In the genomic region with DNA sequence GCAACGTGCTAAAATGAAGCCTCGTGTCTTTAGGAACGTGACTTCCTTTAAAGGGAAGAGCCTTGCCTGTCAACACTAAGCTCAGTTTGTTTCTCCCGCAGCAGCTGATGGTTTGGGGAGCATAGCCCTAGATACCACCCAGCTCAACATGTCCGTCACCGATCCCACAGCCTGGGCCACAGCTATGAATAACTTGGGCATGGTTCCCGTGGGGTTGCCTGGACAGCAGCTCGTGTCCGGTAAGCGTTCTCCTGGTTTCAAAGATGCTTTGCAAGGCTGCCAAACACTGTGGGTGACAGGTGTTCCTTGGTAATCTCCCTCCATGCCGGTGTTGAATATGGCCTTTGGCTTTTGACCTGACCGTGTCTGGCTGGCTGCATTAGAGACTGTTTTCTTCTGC, we compare ENCODE assay signal across 15 mouse cellular contexts.
A peak's percentile ranks its signal among the peaks of the same experiment; 100 is the strongest.
DNase-seq lines count a peak whose midpoint lies in the region; ATAC-seq and TF ChIP-seq lines count a peak whose summit lies in the region.
"Had no signal": no experiment of that assay in that cellular context is flagged by ENCODE, and none has a peak within 500 bp of the region (broad histone marks: within the 10 kb centered on the region; RNA-seq: fewer than 3 reads in every experiment).

No protein-coding gene starts in this region.

- TF ChIP-seq EP300 in lung, postnatal 0 days (IDR thresholded peaks at IDR 0.05): no peak

- H3K27ac ChIP-seq in midbrain, embryonic 14.5 days (replicated peaks; ENCODE audit: low read depth, low read length): no peak overlapping the region
- no peak overlapping the region for H3K27ac ChIP-seq in midbrain, embryonic 16.5 days (ENCODE audit: low read length)
- H3K27ac ChIP-seq in lung, postnatal 0 days (ENCODE audit: low read length): no peak overlapping the region
- H3K27ac ChIP-seq: embryonic facial prominence, embryonic 13.5 days; kidney, embryonic 15.5 days; liver, embryonic 13.5 days had no signal

- no peak for ATAC-seq in midbrain, embryonic 14.5 days (ENCODE audit: low FRiP score, low TSS enrichment)
- no peak for ATAC-seq in midbrain, embryonic 16.5 days
- no peak for ATAC-seq in lung, postnatal 0 days
- ATAC-seq in megakaryocyte, adult 5-6 weeks (ENCODE audit: poor library complexity, severe bottlenecking): no peak
- ATAC-seq: forebrain, embryonic 14.5 days; Patski had no signal

- H3K4me3 ChIP-seq in midbrain, embryonic 14.5 days (replicated peaks; ENCODE audit: low read depth, low read length): no peak overlapping the region
- H3K4me3 ChIP-seq in midbrain, embryonic 16.5 days (ENCODE audit: low read depth, low read length): no peak overlapping the region
- no peak overlapping the region for H3K4me3 ChIP-seq in lung, postnatal 0 days (ENCODE audit: low read depth, low read length)
- H3K4me3 ChIP-seq: embryonic facial prominence, embryonic 13.5 days; kidney, embryonic 15.5 days; liver, embryonic 13.5 days had no signal

- DNase-seq in midbrain, embryonic 14.5 days: peak; percentile 26
- peak; percentile 42 for DNase-seq in cerebellum, adult 8-10 months
- DNase-seq in gastrocnemius, adult 8-10 months (ENCODE audit: low spot score in 2 of 2): peak; percentile 47 to 70
- DNase-seq in heart, postnatal 4 days: peak; percentile 58
- DNase-seq in lung, postnatal 0 days (ENCODE audit: low spot score): no peak
- DNase-seq in natural killer cell, adult 2 months (ENCODE audit: low spot score in 2 of 2): no peak
- DNase-seq: adrenal gland, adult 2 months; liver, embryonic 13.5 days; lung, postnatal 14 days had no signal

- H3K27me3 ChIP-seq in midbrain, embryonic 14.5 days (ENCODE audit: control insufficient read depth, insufficient read depth, low read length): no peaks in the 10 kb centered on the region
- no peaks in the 10 kb centered on the region for H3K27me3 ChIP-seq in midbrain, embryonic 16.5 days (ENCODE audit: control insufficient read depth, insufficient read depth, low read depth, low read length)
- no peaks in the 10 kb centered on the region for H3K27me3 ChIP-seq in lung, postnatal 0 days (replicated peaks; ENCODE audit: insufficient read depth, low read length)
- H3K27me3 ChIP-seq: embryonic facial prominence, embryonic 13.5 days; kidney, embryonic 15.5 days; liver, embryonic 13.5 days; Patski had no signal

- H3K4me2 ChIP-seq in midbrain, embryonic 14.5 days (ENCODE audit: low read length): no peak overlapping the region
- no peak overlapping the region for H3K4me2 ChIP-seq in midbrain, embryonic 16.5 days (ENCODE audit: low read length)
- no peak overlapping the region for H3K4me2 ChIP-seq in lung, postnatal 0 days (replicated peaks; ENCODE audit: low read depth, low read length)
- H3K4me2 ChIP-seq: embryonic facial prominence, embryonic 13.5 days; kidney, embryonic 15.5 days; liver, embryonic 13.5 days had no signal

- no peak for TF ChIP-seq CTCF in lung, postnatal 0 days (IDR thresholded peaks at IDR 0.05)

- H3K4me1 ChIP-seq in midbrain, embryonic 14.5 days (ENCODE audit: control insufficient read depth, insufficient read depth, low read length): 0 out of 2 replicates have a peak, but pooled peaks cover 5% of the 10 kb centered on the region
- H3K4me1 ChIP-seq in midbrain, embryonic 16.5 days (ENCODE audit: control insufficient read depth, insufficient read depth, low read length): no peaks in the 10 kb centered on the region
- no peaks in the 10 kb centered on the region for H3K4me1 ChIP-seq in lung, postnatal 0 days (ENCODE audit: insufficient read depth, low read depth, low read length)
- H3K4me1 ChIP-seq: kidney, embryonic 15.5 days; liver, embryonic 13.5 days had no signal

- H3K9ac ChIP-seq in midbrain, embryonic 14.5 days (replicated peaks; ENCODE audit: low read length): no peak overlapping the region
- H3K9ac ChIP-seq in midbrain, embryonic 16.5 days (ENCODE audit: low read depth, low read length): no peak overlapping the region
- H3K9ac ChIP-seq in lung, postnatal 0 days (replicated peaks; ENCODE audit: low read depth): no peak overlapping the region
- H3K9ac ChIP-seq: embryonic facial prominence, embryonic 13.5 days; kidney, embryonic 15.5 days; liver, embryonic 13.5 days had no signal

- 0 out of 2 replicates have a peak, but pooled peaks cover 6% of the 10 kb centered on the region for H3K36me3 ChIP-seq in midbrain, embryonic 14.5 days (ENCODE audit: control insufficient read depth, insufficient read depth, low read length)
- H3K36me3 ChIP-seq in midbrain, embryonic 16.5 days (ENCODE audit: control insufficient read depth, insufficient read depth, low read length): no peaks in the 10 kb centered on the region
- no peaks in the 10 kb centered on the region for H3K36me3 ChIP-seq in lung, postnatal 0 days (ENCODE audit: insufficient read depth, low read length)
- H3K36me3 ChIP-seq: kidney, embryonic 15.5 days; liver, embryonic 13.5 days had no signal

- 0 out of 2 replicates have a peak, but pooled peaks cover under 1% of the 10 kb centered on the region for H3K9me3 ChIP-seq in midbrain, embryonic 14.5 days (ENCODE audit: control insufficient read depth, low read length)
- no peaks in the 10 kb centered on the region for H3K9me3 ChIP-seq in midbrain, embryonic 16.5 days (replicated peaks; ENCODE audit: control insufficient read depth, low read length, poor library complexity, severe bottlenecking)
- no peaks in the 10 kb centered on the region for H3K9me3 ChIP-seq in lung, postnatal 0 days (ENCODE audit: low read length)
- H3K9me3 ChIP-seq: kidney, embryonic 15.5 days; liver, embryonic 13.5 days had no signal

- WGBS in midbrain, embryonic 14.5 days: 82% methylated on average over 12 of the region's 12 CpGs
- WGBS in midbrain, embryonic 16.5 days: 81% methylated on average over 12 of the region's 12 CpGs
- 67% methylated on average over 12 of the region's 12 CpGs for WGBS in lung, postnatal 0 days

Comparison
In these comparisons a context has a peak if more than half of its experiments do, and no peak if none do; other contexts are left out.
1. DNase-seq: peak in midbrain, embryonic 14.5 days (single experiment), cerebellum, adult 8-10 months (single experiment), gastrocnemius, adult 8-10 months (2 of 2) and heart, postnatal 4 days (single experiment); none in lung, postnatal 0 days (single experiment) and natural killer cell, adult 2 months (0 of 2).